Mouse (Mus musculus): ENCODE results near the gene Dnmt3l. TPM values are rescaled to one million over a fixed set of nuclear protein-coding genes. Genes with fewer than 3 reads are reported as not detected.

Gene Dnmt3l
- polyA plus RNA-seq, 2 experiments, result 0.15 TPM; not detected in 1

- H3K27me3 ChIP-seq (ENCODE audit: control insufficient read depth, insufficient read depth, low read length), result no peaks in the 10 kb centered on the region
- WGBS, result 1% methylated on average over 63 of the region's 66 CpGs
- peak within 1 kb of the TSS; percentile 97 for H3K4me2 ChIP-seq (replicated peaks; ENCODE audit: low read depth, low read length, severe bottlenecking)
- TF ChIP-seq POLR2A (IDR thresholded peaks at IDR 0.05; ENCODE audit: borderline replicate concordance, extremely low read depth, insufficient read depth, insufficient read length), result no peak
- peak; percentile 71 for DNase-seq (ENCODE audit: low spot score)
- peak within 1 kb of the TSS; percentile 65 for H3K4me3 ChIP-seq (replicated peaks; ENCODE audit: low read length)
- H3K4me1 ChIP-seq (ENCODE audit: control insufficient read depth, insufficient read depth, low read length), result 0 out of 2 replicates have a peak, but pooled peaks cover 4% of the 10 kb centered on the region
- peak; percentile 92 for ATAC-seq (ENCODE audit: low FRiP score, low read depth)
- H3K9me3 ChIP-seq (ENCODE audit: control insufficient read depth, low read length), result no peaks in the 10 kb centered on the region
- H3K36me3 ChIP-seq (ENCODE audit: control insufficient read depth, insufficient read depth, low read length), result no peaks in the 10 kb centered on the region
- H3K27ac ChIP-seq (replicated peaks; ENCODE audit: low read depth, low read length), result no peak within 1 kb of the TSS
- peak within 1 kb of the TSS; percentile 61 for H3K9ac ChIP-seq (ENCODE audit: low read depth, low read length, severe bottlenecking)
Measured at GRCm38 (mm10) chr10:78069101-78070011, 27.6 kb downstream of the Dnmt3l start, which contains the start of gene Icosl. TSS of gene Icosl (plus strand) at chr10:78069302.

GRCm38 (mm10) chr10:78074151-78074550, 32.4 kb downstream of the Dnmt3l start:
- Histone ChIP-seq H3K4me2 (replicated peaks; ENCODE audit: low read depth, low read length, severe bottlenecking) (no peak overlapping the region), H3K4me3 (replicated peaks; ENCODE audit: low read length) (no peak overlapping the region), H3K36me3 (ENCODE audit: control insufficient read depth, insufficient read depth, low read length) (no peaks in the 10 kb centered on the region), H3K27me3 (ENCODE audit: control insufficient read depth, insufficient read depth, low read length) (no peaks in the 10 kb centered on the region), H3K9ac (ENCODE audit: low read depth, low read length, severe bottlenecking) (no peak overlapping the region), H3K4me1 (ENCODE audit: control insufficient read depth, insufficient read depth, low read length) (0 out of 2 replicates have a peak, but pooled peaks cover 4% of the 10 kb centered on the region), H3K27ac (replicated peaks; ENCODE audit: low read depth, low read length) (no peak overlapping the region), H3K9me3 (ENCODE audit: control insufficient read depth, low read length) (no peaks in the 10 kb centered on the region)
- no peak for DNase-seq (ENCODE audit: low spot score)
- WGBS, result 68% methylated on average over 3 of the region's 4 CpGs
- TF ChIP-seq POLR2A (IDR thresholded peaks at IDR 0.05; ENCODE audit: borderline replicate concordance, extremely low read depth, insufficient read depth, insufficient read length), result no peak
- ATAC-seq (ENCODE audit: low FRiP score, low read depth), result no peak

GRCm38 (mm10) chr10:78074977-78075376, 33.2 kb downstream of the Dnmt3l start:
- TF ChIP-seq POLR2A (IDR thresholded peaks at IDR 0.05; ENCODE audit: borderline replicate concordance, extremely low read depth, insufficient read depth, insufficient read length), result no peak
- WGBS, result 76% methylated on average over 11 of the region's 11 CpGs
- Histone ChIP-seq H3K36me3 (ENCODE audit: control insufficient read depth, insufficient read depth, low read length) (no peaks in the 10 kb centered on the region), H3K27me3 (ENCODE audit: control insufficient read depth, insufficient read depth, low read length) (no peaks in the 10 kb centered on the region), H3K9me3 (ENCODE audit: control insufficient read depth, low read length) (no peaks in the 10 kb centered on the region), H3K9ac (ENCODE audit: low read depth, low read length, severe bottlenecking) (no peak overlapping the region), H3K4me2 (replicated peaks; ENCODE audit: low read depth, low read length, severe bottlenecking) (no peak overlapping the region), H3K4me3 (replicated peaks; ENCODE audit: low read length) (no peak overlapping the region), H3K4me1 (ENCODE audit: control insufficient read depth, insufficient read depth, low read length) (0 out of 2 replicates have a peak, but pooled peaks cover 1% of the 10 kb centered on the region), H3K27ac (replicated peaks; ENCODE audit: low read depth, low read length) (no peak overlapping the region)
- DNase-seq (ENCODE audit: low spot score) (no peak), ATAC-seq (ENCODE audit: low FRiP score, low read depth) (no peak)

- ATAC-seq (ENCODE audit: low FRiP score, low read depth), result no peak
Measured at GRCm38 (mm10) chr10:78077862-78078261, 36.1 kb downstream of the Dnmt3l start.

GRCm38 (mm10) chr10:78078276-78078675, 36.5 kb downstream of the Dnmt3l start:
- ATAC-seq (ENCODE audit: low FRiP score, low read depth), result no peak
- TF ChIP-seq POLR2A (IDR thresholded peaks at IDR 0.05; ENCODE audit: borderline replicate concordance, extremely low read depth, insufficient read depth, insufficient read length), result no peak
- Histone ChIP-seq H3K9ac (ENCODE audit: low read depth, low read length, severe bottlenecking) (no peak overlapping the region), H3K27ac (replicated peaks; ENCODE audit: low read depth, low read length) (no peak overlapping the region), H3K4me1 (ENCODE audit: control insufficient read depth, insufficient read depth, low read length) (no peaks in the 10 kb centered on the region), H3K4me3 (replicated peaks; ENCODE audit: low read length) (no peak overlapping the region), H3K27me3 (ENCODE audit: control insufficient read depth, insufficient read depth, low read length) (no peaks in the 10 kb centered on the region), H3K9me3 (ENCODE audit: control insufficient read depth, low read length) (no peaks in the 10 kb centered on the region), H3K4me2 (replicated peaks; ENCODE audit: low read depth, low read length, severe bottlenecking) (no peak overlapping the region), H3K36me3 (ENCODE audit: control insufficient read depth, insufficient read depth, low read length) (no peaks in the 10 kb centered on the region)
- 79% methylated on average over 5 of the region's 5 CpGs for WGBS
- DNase-seq (ENCODE audit: low spot score), result no peak

More at GRCm38 (mm10) chr10:78077862-78078261, 36.1 kb downstream of the Dnmt3l start:
- Histone ChIP-seq H3K4me1 (ENCODE audit: control insufficient read depth, insufficient read depth, low read length) (no peaks in the 10 kb centered on the region), H3K4me3 (replicated peaks; ENCODE audit: low read length) (no peak overlapping the region), H3K9ac (ENCODE audit: low read depth, low read length, severe bottlenecking) (no peak overlapping the region), H3K36me3 (ENCODE audit: control insufficient read depth, insufficient read depth, low read length) (no peaks in the 10 kb centered on the region), H3K27ac (replicated peaks; ENCODE audit: low read depth, low read length) (no peak overlapping the region), H3K4me2 (replicated peaks; ENCODE audit: low read depth, low read length, severe bottlenecking) (no peak overlapping the region), H3K9me3 (ENCODE audit: control insufficient read depth, low read length) (no peaks in the 10 kb centered on the region), H3K27me3 (ENCODE audit: control insufficient read depth, insufficient read depth, low read length) (no peaks in the 10 kb centered on the region)
- TF ChIP-seq POLR2A (IDR thresholded peaks at IDR 0.05; ENCODE audit: borderline replicate concordance, extremely low read depth, insufficient read depth, insufficient read length), result no peak
- DNase-seq (ENCODE audit: low spot score), result no peak
- WGBS, result 76% methylated on average over 9 of the region's 9 CpGs
